Mouse (Mus musculus): ENCODE data around the gene Vmn1r189.

- TF ChIP-seq CTCF (conservative IDR thresholded peaks at IDR 0.05; ENCODE audit: insufficient read depth, insufficient read length, low read depth, low read length) (no peak), POLR2A (IDR thresholded peaks at IDR 0.05; ENCODE audit: low read depth, low read length) (no peak)
Observed at GRCm38 (mm10) chr13:22051523-22051859, 54.1 kb downstream of the Vmn1r189 start.

All from kidney, adult 2 months (tissue).